Mouse (Mus musculus) Muller cell, postnatal 12 days (primary cell): ENCODE data around the gene Arhgap24.

ENCODE experiments used
- DNase-seq: peaks from one replicate; pipeline ENCODE4 v3.0.0-alpha.2; 2015; ENCODE audit errors: inconsistent ontology term

Arhgap24 gene

GRCm38 (mm10) chr5:102670731-102671345 lies 189.6 kb downstream of the Arhgap24 start:
- DNase-seq = no peak

GRCm38 (mm10) chr5:102675326-102675725 lies 194.1 kb downstream of the Arhgap24 start:
- no peak for DNase-seq

DNA sequence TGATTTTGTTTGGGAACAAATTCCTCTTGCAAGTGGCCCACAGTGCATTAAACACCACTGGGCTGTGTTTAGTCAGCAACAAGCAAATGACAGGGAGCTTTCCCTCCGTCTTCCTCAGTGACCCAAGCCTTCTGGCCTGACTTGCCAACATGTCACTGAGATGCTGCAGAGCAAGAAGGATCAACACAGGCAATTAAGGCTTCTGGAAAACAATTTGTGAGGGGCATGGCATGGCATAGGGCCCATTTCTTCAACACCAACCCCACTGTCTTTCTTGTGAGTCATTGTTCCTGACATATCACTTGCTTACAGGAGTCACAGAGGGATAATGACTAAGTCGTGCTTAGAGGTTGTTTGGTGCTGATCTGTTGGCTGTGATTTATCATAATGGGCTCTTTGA lies 196.0 kb downstream of the Arhgap24 start:
- peak; percentile 81 for DNase-seq

DNA sequence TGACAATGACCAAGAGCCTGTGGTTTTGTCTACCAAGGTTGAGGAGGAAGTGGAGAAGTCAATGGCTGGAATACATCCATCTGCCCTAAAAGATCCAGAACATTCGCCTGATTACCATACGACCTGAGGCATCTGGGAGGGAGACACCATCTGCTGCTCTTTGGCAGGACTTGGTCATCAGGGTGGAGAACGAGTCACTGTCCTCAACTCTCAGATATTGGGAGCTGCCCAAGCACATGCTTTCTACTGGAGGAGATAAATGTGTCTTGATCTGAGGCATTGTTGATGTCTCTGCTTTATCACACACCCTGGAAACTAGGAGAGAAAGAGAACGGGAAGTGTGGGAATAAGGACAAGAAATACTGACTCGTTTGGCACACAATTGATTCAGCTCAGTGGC lies 206.5 kb downstream of the Arhgap24 start:
- DNase-seq = peak; percentile 72

GRCm38 (mm10) chr5:102692487-102692886 lies 211.3 kb downstream of the Arhgap24 start:
- DNase-seq = peak; percentile 46

GRCm38 (mm10) chr5:102693192-102693591 lies 212.0 kb downstream of the Arhgap24 start:
- DNase-seq = no peak

GRCm38 (mm10) chr5:102693871-102694270 lies 212.7 kb downstream of the Arhgap24 start:
- no peak for DNase-seq

GRCm38 (mm10) chr5:102697784-102698183 lies 216.6 kb downstream of the Arhgap24 start:
- peak; percentile 9 for DNase-seq

GRCm38 (mm10) chr5:102698396-102698795 lies 217.2 kb downstream of the Arhgap24 start:
- DNase-seq = no peak

- peak; percentile 73 for DNase-seq
These were observed 217.7 kb downstream of the Arhgap24 start for GRCm38 (mm10) chr5:102698891-102699290.

DNA sequence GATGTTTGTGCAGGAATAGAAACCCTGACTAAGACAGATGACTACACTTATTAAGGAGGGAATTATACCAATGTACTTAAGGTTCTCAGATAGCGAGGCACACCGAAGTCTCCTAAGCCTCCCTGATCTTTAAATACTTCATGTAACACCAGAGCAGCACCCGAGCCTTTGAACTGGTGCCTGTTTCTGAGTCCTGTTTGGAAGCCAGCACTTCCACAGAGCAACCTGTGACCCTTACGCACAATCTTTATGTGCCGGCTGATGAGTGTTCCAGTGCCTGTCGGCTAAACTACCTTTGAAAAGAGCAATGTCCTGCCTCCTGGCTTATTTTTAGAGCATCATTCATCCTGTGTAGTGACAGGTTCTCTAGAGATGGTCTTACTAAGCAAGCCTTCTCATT lies 221.4 kb downstream of the Arhgap24 start:
- no peak for DNase-seq

DNA sequence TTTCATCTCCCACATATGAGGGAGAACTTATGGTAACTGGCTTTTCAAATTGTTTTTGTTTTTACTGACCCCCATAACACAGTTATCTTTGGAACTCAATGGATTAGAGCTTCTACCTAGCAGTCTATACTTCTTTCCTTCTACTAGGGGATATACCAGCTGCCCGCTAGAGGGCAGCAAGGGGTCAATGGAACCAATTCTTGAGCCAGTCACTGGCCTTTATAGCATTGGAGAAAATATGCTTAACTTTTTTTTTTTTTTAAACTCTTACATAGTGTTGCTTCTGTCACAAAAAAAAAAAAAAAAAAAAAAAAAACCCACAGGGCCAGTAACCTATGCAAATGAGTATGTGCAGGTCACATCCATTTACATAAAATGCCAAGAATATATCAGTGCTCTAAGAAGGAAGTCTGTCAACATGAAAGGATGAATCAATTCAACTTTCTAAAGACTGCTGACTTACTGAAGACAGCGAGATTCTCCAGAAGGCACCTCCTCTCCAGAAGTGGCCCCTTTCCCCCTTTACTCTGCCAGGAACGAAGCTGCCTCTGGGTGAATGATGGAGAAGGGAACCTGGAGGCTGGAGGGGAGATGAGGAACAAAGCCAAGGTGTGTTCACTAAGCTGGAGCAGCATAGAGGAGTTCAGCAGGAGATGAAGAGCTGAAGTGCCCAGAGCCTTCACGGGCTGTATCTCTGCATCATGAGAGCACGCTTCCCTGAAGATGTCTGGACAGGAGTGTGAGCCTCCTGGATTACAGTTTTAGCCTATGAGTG lies 222.3 kb downstream of the Arhgap24 start:
- DNase-seq = peak; percentile 30

GRCm38 (mm10) chr5:102705170-102705569 lies 224.0 kb downstream of the Arhgap24 start:
- no peak for DNase-seq

GRCm38 (mm10) chr5:102710336-102710735 lies 229.1 kb downstream of the Arhgap24 start:
- DNase-seq = no peak

DNA sequence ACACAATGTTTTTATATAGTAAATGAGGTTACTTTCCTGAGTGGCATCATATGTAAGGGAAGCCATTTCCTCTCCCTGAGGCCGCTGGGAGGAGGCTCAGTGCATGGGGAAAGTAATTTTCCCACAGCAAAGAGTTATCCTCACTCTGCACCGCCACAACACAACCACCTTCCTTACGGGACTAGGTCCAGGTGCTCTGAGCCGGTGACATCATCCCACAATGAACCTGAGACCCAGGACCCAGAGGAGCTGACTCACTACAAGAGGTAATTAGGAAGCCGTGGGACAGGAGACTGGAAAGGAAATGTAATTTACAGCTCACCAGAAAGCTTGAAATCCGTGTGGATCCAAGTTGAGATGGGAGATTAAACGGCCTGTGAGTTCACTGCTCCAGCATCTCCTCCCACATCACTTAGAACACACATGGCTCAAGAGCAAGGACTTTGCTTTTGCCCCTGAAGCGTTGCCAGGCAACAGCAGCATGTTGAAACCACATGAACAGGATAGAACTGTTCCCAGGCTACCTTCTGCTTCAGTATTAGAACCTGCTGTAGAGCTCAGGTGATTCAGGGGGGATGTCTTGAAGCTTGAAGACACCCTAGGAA lies 238.3 kb downstream of the Arhgap24 start:
- no peak for DNase-seq

GRCm38 (mm10) chr5:102723558-102723957 lies 242.4 kb downstream of the Arhgap24 start:
- DNase-seq = no peak

GRCm38 (mm10) chr5:102724813-102725348 lies 243.7 kb downstream of the Arhgap24 start:
- no peak for DNase-seq

- no peak for DNase-seq
These were observed 244.2 kb downstream of the Arhgap24 start for GRCm38 (mm10) chr5:102725365-102725764.

- peak; percentile 34 for DNase-seq
These were observed 245.8 kb downstream of the Arhgap24 start for GRCm38 (mm10) chr5:102726985-102727384.

GRCm38 (mm10) chr5:102728531-102728930 lies 247.3 kb downstream of the Arhgap24 start:
- DNase-seq = no peak

- no peak for DNase-seq
These were observed 248.3 kb downstream of the Arhgap24 start for GRCm38 (mm10) chr5:102729476-102729875.

GRCm38 (mm10) chr5:102736131-102736530 lies 254.9 kb downstream of the Arhgap24 start:
- DNase-seq = no peak
